Mouse (Mus musculus): ENCODE data around the gene Pced1b. TPM values are rescaled to one million over a fixed set of nuclear protein-coding genes. Genes with fewer than 3 reads are reported as not detected.
"Not testable (repeated sequence)": the region's sequence is repeated elsewhere in the genome, so short reads cannot be mapped to it uniquely, and the experiment has no call there.

Gene Pced1b
- total and polyA plus RNA-seq, 2 experiments = 0.92 to 5.6 TPM

DNA sequence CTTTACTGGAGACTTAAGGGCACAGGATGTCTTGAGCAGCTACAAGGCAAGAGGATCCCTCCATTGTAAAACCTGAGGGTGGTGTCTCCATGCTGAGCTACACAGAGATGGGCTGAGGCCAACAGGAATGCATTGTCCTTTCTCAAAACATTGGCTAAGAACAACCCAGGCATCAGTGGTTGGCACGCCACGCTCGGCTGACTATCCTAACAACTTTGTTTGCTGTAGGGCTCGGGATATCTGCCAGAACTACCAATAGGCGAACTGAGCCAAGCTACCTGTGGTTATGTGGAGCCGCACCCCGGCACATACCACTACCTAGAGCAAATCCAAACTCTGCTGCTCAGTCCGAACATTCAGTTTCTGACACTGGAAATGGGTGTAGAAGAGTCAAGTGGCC, 118.1 kb downstream of the Pced1b start:
- Histone ChIP-seq H3K4me3 (ENCODE audit: insufficient read depth, low read depth, low read length) (no peak overlapping the region), H3K79me2 (ENCODE audit: control insufficient read depth, insufficient read depth, low read length) (no peaks in the 10 kb centered on the region), H3K27me3 (ENCODE audit: control insufficient read depth, insufficient read depth, low read length) (no peaks in the 10 kb centered on the region), H3K4me1 (ENCODE audit: control insufficient read depth, insufficient read depth, low read length) (peaks cover 2% of the 10 kb centered on the region), H3K9ac (ENCODE audit: low read depth, low read length) (no peak overlapping the region), H3K36me3 (ENCODE audit: control insufficient read depth, insufficient read depth, low read length) (no peaks in the 10 kb centered on the region), H3K27ac (replicated peaks; ENCODE audit: insufficient read depth, low read depth, low read length) (no peak overlapping the region)
- no peak for TF ChIP-seq CTCF (IDR thresholded peaks at IDR 0.05; ENCODE audit: low read depth, low read length)
- no peak for TF ChIP-seq POLR2A (IDR thresholded peaks at IDR 0.05; ENCODE audit: extremely low read depth, insufficient read depth, low read length)
- peak; percentile 80 for DNase-seq (ENCODE audit: extremely low read depth, low read depth, low spot score)
- 33% methylated on average over 8 of the region's 8 CpGs for WGBS

- TF ChIP-seq POLR2A (IDR thresholded peaks at IDR 0.05; ENCODE audit: extremely low read depth, insufficient read depth, low read length) = no peak
- no peak for TF ChIP-seq CTCF (IDR thresholded peaks at IDR 0.05; ENCODE audit: low read depth, low read length)
- H3K9ac ChIP-seq (ENCODE audit: low read depth, low read length) = no peak overlapping the region
- no peak for DNase-seq (ENCODE audit: extremely low read depth, low read depth, low spot score)
- H3K4me1 ChIP-seq (ENCODE audit: control insufficient read depth, insufficient read depth, low read length) = peaks cover 2% of the 10 kb centered on the region
- H3K36me3 ChIP-seq (ENCODE audit: control insufficient read depth, insufficient read depth, low read length) = no peaks in the 10 kb centered on the region
- H3K27ac ChIP-seq (replicated peaks; ENCODE audit: insufficient read depth, low read depth, low read length) = no peak overlapping the region
- no peaks in the 10 kb centered on the region for H3K79me2 ChIP-seq (ENCODE audit: control insufficient read depth, insufficient read depth, low read length)
- WGBS = 92% methylated on average over 9 of the region's 9 CpGs
- no peak overlapping the region for H3K4me3 ChIP-seq (ENCODE audit: insufficient read depth, low read depth, low read length)
- no peaks in the 10 kb centered on the region for H3K27me3 ChIP-seq (ENCODE audit: control insufficient read depth, insufficient read depth, low read length)
Measured at GRCm38 (mm10) chr15:97368035-97368608, 121.2 kb downstream of the Pced1b start.

DNA sequence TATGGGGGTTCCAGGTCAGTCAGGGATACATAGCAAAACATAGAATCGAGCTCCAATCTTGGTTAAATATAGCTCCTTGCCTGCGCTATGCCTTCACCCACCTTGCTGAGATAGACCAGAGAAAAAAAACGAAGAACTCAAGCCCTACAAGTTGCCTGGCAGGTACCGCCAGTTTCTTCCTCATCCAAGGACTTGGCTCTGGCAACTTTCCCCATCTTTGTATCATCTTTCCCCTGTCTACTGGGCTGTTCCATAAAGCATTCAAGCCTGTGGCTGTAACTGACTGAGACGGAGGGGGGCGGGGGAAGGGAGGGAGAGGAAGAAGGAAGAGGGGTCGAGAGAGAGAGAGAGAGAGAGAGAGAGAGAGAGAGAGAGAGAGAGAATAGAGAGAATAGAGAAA, 121.7 kb downstream of the Pced1b start:
- TF ChIP-seq POLR2A (IDR thresholded peaks at IDR 0.05; ENCODE audit: extremely low read depth, insufficient read depth, low read length) = no peak
- TF ChIP-seq CTCF (IDR thresholded peaks at IDR 0.05; ENCODE audit: low read depth, low read length) = no peak

GRCm38 (mm10) chr15:97369144-97369543, 122.2 kb downstream of the Pced1b start:
- Histone ChIP-seq H3K9ac (ENCODE audit: low read depth, low read length) (no peak overlapping the region), H3K27ac (replicated peaks; ENCODE audit: insufficient read depth, low read depth, low read length) (no peak overlapping the region), H3K79me2 (ENCODE audit: control insufficient read depth, insufficient read depth, low read length) (no peaks in the 10 kb centered on the region), H3K4me1 (ENCODE audit: control insufficient read depth, insufficient read depth, low read length) (peaks cover 2% of the 10 kb centered on the region), H3K27me3 (ENCODE audit: control insufficient read depth, insufficient read depth, low read length) (no peaks in the 10 kb centered on the region), H3K36me3 (ENCODE audit: control insufficient read depth, insufficient read depth, low read length) (no peaks in the 10 kb centered on the region), H3K4me3 (ENCODE audit: insufficient read depth, low read depth, low read length) (no peak overlapping the region)
- no peak for TF ChIP-seq CTCF (IDR thresholded peaks at IDR 0.05; ENCODE audit: low read depth, low read length)
- no peak for TF ChIP-seq POLR2A (IDR thresholded peaks at IDR 0.05; ENCODE audit: extremely low read depth, insufficient read depth, low read length)
- no peak for DNase-seq (ENCODE audit: extremely low read depth, low read depth, low spot score)
- 92% methylated on average over 10 of the region's 10 CpGs for WGBS

More for the DNA sequence above, 121.7 kb downstream of the Pced1b start:
- DNase-seq (ENCODE audit: extremely low read depth, low read depth, low spot score) = no peak
- Histone ChIP-seq H3K36me3 (ENCODE audit: control insufficient read depth, insufficient read depth, low read length) (no peaks in the 10 kb centered on the region), H3K4me3 (ENCODE audit: insufficient read depth, low read depth, low read length) (no peak overlapping the region), H3K27me3 (ENCODE audit: control insufficient read depth, insufficient read depth, low read length) (no peaks in the 10 kb centered on the region), H3K4me1 (ENCODE audit: control insufficient read depth, insufficient read depth, low read length) (peaks cover 2% of the 10 kb centered on the region), H3K9ac (ENCODE audit: low read depth, low read length) (no peak overlapping the region), H3K27ac (replicated peaks; ENCODE audit: insufficient read depth, low read depth, low read length) (no peak overlapping the region), H3K79me2 (ENCODE audit: control insufficient read depth, insufficient read depth, low read length) (no peaks in the 10 kb centered on the region)
- 84% methylated on average over 7 of the region's 7 CpGs for WGBS

DNA sequence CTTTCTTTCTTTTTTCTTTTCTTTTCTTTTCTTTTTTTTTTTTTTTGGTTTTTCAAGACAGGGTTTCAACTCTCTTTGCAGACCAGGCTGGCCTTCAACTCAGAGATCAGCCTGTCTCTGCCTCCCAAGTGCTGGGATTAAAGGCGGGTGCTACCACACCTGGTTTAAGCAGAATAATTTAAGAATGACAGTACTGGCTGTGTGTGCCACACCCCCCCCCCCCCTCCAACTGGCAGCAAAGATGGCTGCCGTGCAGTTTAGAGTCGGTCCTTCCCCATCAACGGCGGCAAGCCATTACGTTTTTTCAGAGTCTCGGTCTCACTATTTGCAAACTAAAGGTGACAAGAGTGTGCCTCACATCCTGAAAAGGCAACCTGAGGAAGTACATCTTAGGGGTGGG, 124.0 kb downstream of the Pced1b start:
- Histone ChIP-seq H3K79me2 (ENCODE audit: control insufficient read depth, insufficient read depth, low read length) (no peaks in the 10 kb centered on the region), H3K27ac (replicated peaks; ENCODE audit: insufficient read depth, low read depth, low read length) (no peak overlapping the region), H3K4me3 (ENCODE audit: insufficient read depth, low read depth, low read length) (no peak overlapping the region), H3K9ac (ENCODE audit: low read depth, low read length) (no peak overlapping the region), H3K36me3 (ENCODE audit: control insufficient read depth, insufficient read depth, low read length) (no peaks in the 10 kb centered on the region), H3K27me3 (ENCODE audit: control insufficient read depth, insufficient read depth, low read length) (no peaks in the 10 kb centered on the region), H3K4me1 (ENCODE audit: control insufficient read depth, insufficient read depth, low read length) (no peaks in the 10 kb centered on the region)
- DNase-seq (ENCODE audit: extremely low read depth, low read depth, low spot score) = no peak
- WGBS = 93% methylated on average over 7 of the region's 7 CpGs
- no peak for TF ChIP-seq CTCF (IDR thresholded peaks at IDR 0.05; ENCODE audit: low read depth, low read length)
- TF ChIP-seq POLR2A (IDR thresholded peaks at IDR 0.05; ENCODE audit: extremely low read depth, insufficient read depth, low read length) = no peak

DNA sequence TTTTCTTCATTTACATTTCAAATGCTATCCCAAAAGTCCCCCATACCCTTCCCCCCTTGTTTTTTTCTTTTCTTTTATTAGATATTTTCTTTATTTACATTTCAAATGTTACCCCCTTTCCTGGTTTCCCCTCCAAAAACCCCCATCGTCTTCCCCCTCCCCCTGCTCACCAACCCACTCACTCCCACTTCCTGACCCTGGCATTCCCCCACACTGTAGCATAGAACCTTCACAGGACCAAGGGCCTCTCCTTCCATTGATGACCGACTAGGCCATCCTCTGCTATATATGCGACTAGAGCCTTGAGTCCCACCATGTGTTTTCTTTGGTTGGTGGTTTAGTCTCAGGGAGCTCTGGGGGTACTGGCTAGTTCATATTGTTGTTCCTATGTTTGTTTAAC, 125.1 kb downstream of the Pced1b start:
- H3K27me3 ChIP-seq (ENCODE audit: control insufficient read depth, insufficient read depth, low read length); H3K9ac ChIP-seq (ENCODE audit: low read depth, low read length); H3K27ac ChIP-seq (replicated peaks; ENCODE audit: insufficient read depth, low read depth, low read length); DNase-seq (ENCODE audit: extremely low read depth, low read depth, low spot score); H3K79me2 ChIP-seq (ENCODE audit: control insufficient read depth, insufficient read depth, low read length); H3K4me1 ChIP-seq (ENCODE audit: control insufficient read depth, insufficient read depth, low read length); H3K36me3 ChIP-seq (ENCODE audit: control insufficient read depth, insufficient read depth, low read length); H3K4me3 ChIP-seq (ENCODE audit: insufficient read depth, low read depth, low read length): not testable (repeated sequence)
- 91% methylated on average over 3 of the region's 3 CpGs for WGBS
